Mouse (Mus musculus) lung, embryonic 14.5 days (tissue): Measurements from ENCODE around the gene Tmem135. TPM values are rescaled to one million over a fixed set of nuclear protein-coding genes. Genes with fewer than 3 reads are reported as not detected.
"Not testable (repeated sequence)": the region's sequence is repeated elsewhere in the genome, so short reads cannot be mapped to it uniquely, and the experiment has no call there.

Experiments
- ATAC-seq: fragments of 200-750 bp; cut with Nextera tagmentation; 2 replicates; pipeline ENCODE4 v1.8.0; 2017; ENCODE audit warnings: mild to moderate bottlenecking, moderate TSS enrichment, moderate library complexity; ENCODE audit not compliant: insufficient read depth
- DNase-seq: peaks from one replicate; pipeline ENCODE4 v3.0.0-alpha.2; 2015
- H3K27ac ChIP-seq: fragments of 300-500 bp; sonication (generic); 2 replicates; pipeline ENCODE4 v1.5.1; 2014; ENCODE audit warnings: low read depth, mild to moderate bottlenecking, moderate library complexity
- H3K27me3 ChIP-seq: fragments of 300-500 bp; sonication (generic); 2 replicates; pipeline ENCODE4 v1.6.1; 2014; ENCODE audit warnings: low read length, control low read depth; ENCODE audit not compliant: insufficient read depth
- H3K36me3 ChIP-seq: fragments of 300-500 bp; sonication (generic); 2 replicates; pipeline ENCODE4 v1.6.1; 2014; ENCODE audit warnings: control low read depth; ENCODE audit not compliant: insufficient read depth
- H3K4me1 ChIP-seq: fragments of 300-500 bp; sonication (generic); 2 replicates; pipeline ENCODE4 v1.6.1; 2014; ENCODE audit warnings: antibody characterized with exemption, control low read depth; ENCODE audit not compliant: insufficient read depth
- H3K4me2 ChIP-seq: fragments of 300-500 bp; sonication (generic); 2 replicates; pipeline ENCODE4 v1.6.1; 2014; ENCODE audit warnings: mild to moderate bottlenecking
- H3K4me3 ChIP-seq: fragments of 300-500 bp; sonication (generic); 2 replicates; pipeline ENCODE4 v1.5.1; 2014; ENCODE audit warnings: low read depth, low read length
- H3K9ac ChIP-seq: fragments of 300-500 bp; sonication (generic); 2 replicates; pipeline ENCODE4 v1.6.1; 2014
- H3K9me3 ChIP-seq: fragments of 300-500 bp; sonication (generic); 2 replicates; pipeline ENCODE4 v1.6.1; 2016; ENCODE audit warnings: low read depth, low read length, control low read depth
- CTCF ChIP-seq: IDR thresholded peaks from 2 replicates; pipeline ENCODE4 v1.5.1; 2016; ENCODE audit warnings: antibody characterized with exemption, low read depth
- WGBS: fragments of 180-500 bp; shearing (Covaris S2); extraction: QIAGEN DNeasy Blood & Tissue Kit; methylation state at CpG from one replicate; pipeline ENCODE4 v1.1.7; 2014; 5-methylcytosine and 5-hydroxymethylcytosine counted together
- polyA plus RNA-seq: library from polyadenylated mRNA; unstranded; fragments of >200 nt; fragmentation: Nextera tagmentation; extraction: Ambion mirVana; gene quantifications from 2 replicates; pipeline ENCODE4 v1.2.1, GENCODE M21; 2014

The Tmem135 gene
- polyA plus RNA-seq, 1 experiment from 2014 or later: 22.9 TPM

DNA sequence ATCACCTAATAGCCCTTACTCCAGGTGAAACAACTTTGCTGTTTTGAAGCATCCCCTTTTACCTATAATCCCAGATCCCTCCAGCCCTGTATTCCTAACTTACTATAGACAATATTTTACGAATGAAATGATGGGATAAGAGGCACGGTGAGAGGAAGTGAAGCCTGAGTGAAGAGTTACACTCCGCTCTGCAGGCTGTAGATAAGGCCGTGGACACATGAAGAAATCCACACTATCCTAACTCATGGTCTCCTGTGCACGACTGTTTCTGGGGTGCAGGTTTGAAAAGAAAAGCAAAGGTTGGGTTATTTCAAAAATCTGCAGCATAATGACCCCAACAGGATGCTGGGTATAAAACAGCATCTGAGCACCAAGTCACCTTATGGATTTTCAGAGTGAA lies 77.8 kb downstream of the Tmem135 start:
- no peak overlapping the region for H3K27ac ChIP-seq
- no peak overlapping the region for H3K9ac ChIP-seq
- no peak overlapping the region for H3K4me3 ChIP-seq
- H3K4me1 ChIP-seq: no peaks in the 10 kb centered on the region
- H3K36me3 ChIP-seq: no peaks in the 10 kb centered on the region
- 56% methylated on average over 5 of the region's 5 CpGs for WGBS
- H3K9me3 ChIP-seq: no peaks in the 10 kb centered on the region
- ATAC-seq (no peak), DNase-seq (no peak)
- no peak for TF ChIP-seq CTCF
- no peak overlapping the region for H3K4me2 ChIP-seq
- no peaks in the 10 kb centered on the region for H3K27me3 ChIP-seq

DNA sequence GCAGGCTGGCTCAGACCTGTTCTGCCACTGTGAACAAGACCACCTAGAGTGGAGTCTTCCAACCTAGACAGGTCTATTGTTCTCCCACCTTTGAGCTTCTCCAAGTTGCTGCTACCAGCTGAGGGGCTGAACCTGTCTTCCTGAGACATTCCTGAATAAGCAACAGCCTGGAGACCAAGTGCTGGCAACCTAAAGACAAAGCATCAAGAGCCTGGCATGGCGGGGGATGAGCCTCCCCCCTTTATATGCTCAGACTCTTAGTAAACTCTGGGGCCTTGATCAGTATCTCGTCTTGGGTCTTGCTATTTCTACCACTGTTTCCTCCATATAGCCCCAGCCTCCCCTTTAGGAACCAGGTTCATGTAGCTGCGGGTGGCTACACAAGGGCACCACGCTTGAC lies 81.3 kb downstream of the Tmem135 start:
- H3K9me3 ChIP-seq, H3K4me2 ChIP-seq, H3K4me3 ChIP-seq, DNase-seq, H3K27me3 ChIP-seq, H3K36me3 ChIP-seq, H3K4me1 ChIP-seq, H3K9ac ChIP-seq, H3K27ac ChIP-seq, ATAC-seq: not testable (repeated sequence)
- WGBS: 89% methylated on average over 4 of the region's 4 CpGs

DNA sequence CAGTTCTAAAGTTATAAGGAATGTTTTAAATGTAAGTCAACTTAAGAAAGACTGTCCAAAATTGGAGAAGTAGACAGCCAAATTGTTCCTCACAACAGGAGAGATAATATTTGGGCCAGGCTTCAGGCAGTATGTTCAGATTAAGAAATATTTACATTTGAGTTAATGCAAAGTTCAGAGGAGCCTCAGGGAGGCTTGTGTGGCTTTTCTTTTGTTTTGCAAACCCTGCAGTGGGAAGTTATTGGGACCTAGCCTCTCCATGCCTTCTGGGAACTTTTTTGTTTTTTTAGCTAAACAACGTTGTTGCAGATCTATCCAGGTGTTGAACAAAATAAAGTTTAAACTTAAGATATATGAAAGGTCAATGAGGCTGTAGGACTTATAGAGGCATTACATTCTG lies 84.7 kb downstream of the Tmem135 start:
- Histone ChIP-seq H3K4me1 (no peaks in the 10 kb centered on the region), H3K9me3 (no peaks in the 10 kb centered on the region), H3K4me3 (no peak overlapping the region), H3K4me2 (no peak overlapping the region), H3K27me3 (no peaks in the 10 kb centered on the region), H3K36me3 (no peaks in the 10 kb centered on the region), H3K9ac (no peak overlapping the region), H3K27ac (no peak overlapping the region)
- WGBS: 55% methylated on average over 1 of the region's 1 CpGs
- ATAC-seq (no peak), DNase-seq (no peak)
- no peak for TF ChIP-seq CTCF

DNA sequence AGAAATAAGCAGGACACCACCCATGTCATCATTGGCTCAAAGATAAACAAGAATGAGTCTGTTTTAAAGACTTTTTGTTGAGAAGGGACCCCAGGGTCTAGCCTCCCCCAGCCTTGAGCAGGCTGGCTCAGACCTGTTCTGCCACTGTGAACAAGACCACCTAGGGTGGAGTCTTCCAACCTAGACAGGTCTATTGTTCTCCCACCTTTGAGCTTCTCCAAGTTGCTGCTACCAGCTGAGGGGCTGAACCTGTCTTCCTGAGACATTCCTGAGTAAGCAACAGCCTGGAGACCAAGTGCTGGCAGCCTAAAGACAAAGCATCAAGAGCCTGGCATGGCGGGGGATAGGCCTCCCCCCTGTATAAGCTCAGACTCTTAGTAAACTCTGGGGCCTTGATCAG lies 86.9 kb downstream of the Tmem135 start:
- not testable (repeated sequence) for H3K27me3 ChIP-seq, H3K9me3 ChIP-seq, H3K9ac ChIP-seq, H3K36me3 ChIP-seq, H3K4me1 ChIP-seq, H3K4me3 ChIP-seq, ATAC-seq, H3K4me2 ChIP-seq, H3K27ac ChIP-seq, DNase-seq
- WGBS: 87% methylated on average over 1 of the region's 1 CpGs

DNA sequence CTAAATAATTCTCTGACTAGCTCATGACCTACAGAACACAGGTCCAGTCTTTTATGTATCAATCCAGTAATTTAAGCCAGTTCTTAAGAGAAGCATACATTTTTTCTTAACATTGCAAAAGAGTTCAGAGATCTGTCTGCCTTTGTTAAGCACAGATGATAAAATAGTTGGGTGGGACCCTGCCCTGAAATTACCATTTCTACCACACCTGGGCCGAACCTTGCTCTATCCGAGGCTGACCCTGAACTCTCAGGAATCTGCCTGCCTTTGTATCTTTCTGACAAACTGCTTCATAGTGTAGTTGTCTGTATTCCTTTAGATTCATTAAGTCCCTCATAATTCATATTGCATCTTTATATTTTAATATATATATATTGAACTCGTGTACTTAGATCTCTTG lies 87.9 kb downstream of the Tmem135 start:
- no peaks in the 10 kb centered on the region for H3K27me3 ChIP-seq
- DNase-seq (no peak), ATAC-seq (no peak)
- no peak for TF ChIP-seq CTCF
- H3K4me3 ChIP-seq: no peak overlapping the region
- no peak overlapping the region for H3K27ac ChIP-seq
- no peak overlapping the region for H3K9ac ChIP-seq
- H3K9me3 ChIP-seq: no peaks in the 10 kb centered on the region
- no peaks in the 10 kb centered on the region for H3K36me3 ChIP-seq
- no peak overlapping the region for H3K4me2 ChIP-seq
- no peaks in the 10 kb centered on the region for H3K4me1 ChIP-seq
- 77% methylated on average over 3 of the region's 3 CpGs for WGBS

DNA sequence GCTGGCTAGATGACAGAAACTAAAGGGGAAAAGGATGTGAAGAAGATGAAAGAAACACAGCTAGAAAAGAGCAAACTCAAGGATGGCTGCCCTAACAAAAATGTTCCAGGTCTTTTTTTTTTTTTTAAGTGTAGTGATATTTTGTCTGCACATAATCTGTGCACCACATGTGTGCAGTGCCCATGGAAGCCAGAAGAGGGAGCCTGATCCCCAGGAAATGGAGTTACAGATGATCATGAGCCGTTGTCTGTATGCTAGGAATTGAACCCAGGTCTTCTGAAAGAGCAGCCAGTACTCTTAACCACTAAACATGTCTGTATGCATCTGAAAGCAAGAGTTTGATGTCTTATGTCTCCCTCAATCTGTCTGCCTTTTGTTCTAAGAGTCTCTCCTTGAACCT lies 92.5 kb downstream of the Tmem135 start:
- no peak overlapping the region for H3K4me2 ChIP-seq
- no peaks in the 10 kb centered on the region for H3K27me3 ChIP-seq
- no peak overlapping the region for H3K9ac ChIP-seq
- no peaks in the 10 kb centered on the region for H3K9me3 ChIP-seq
- ATAC-seq: no peak
- DNase-seq: no peak
- no peak overlapping the region for H3K4me3 ChIP-seq
- H3K27ac ChIP-seq: no peak overlapping the region
- H3K4me1 ChIP-seq: no peaks in the 10 kb centered on the region
- WGBS: 91% methylated on average over 1 of the region's 1 CpGs
- TF ChIP-seq CTCF: peak; percentile 29; the same call in 1 of the 2 replicates
- H3K36me3 ChIP-seq: no peaks in the 10 kb centered on the region

DNA sequence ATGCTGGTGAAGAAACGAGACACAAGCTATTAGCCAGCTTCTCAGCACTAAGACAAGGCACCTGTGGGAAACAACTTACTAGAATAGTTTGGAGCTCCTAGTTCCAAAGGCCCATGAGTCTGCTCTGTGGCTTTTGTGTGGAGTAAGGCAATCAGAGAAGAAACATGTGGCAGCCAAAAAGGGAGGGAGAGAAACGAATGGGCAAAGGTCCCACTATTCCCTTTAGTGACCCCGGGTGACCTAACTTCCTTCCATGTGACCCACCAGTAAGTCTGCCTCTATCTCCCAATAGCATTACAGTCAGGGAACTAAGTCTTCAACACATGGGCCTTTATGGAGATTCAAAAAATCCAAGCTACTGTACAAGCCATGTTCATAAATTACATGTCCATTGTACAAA lies 95.1 kb downstream of the Tmem135 start:
- Histone ChIP-seq H3K4me2 (no peak overlapping the region), H3K9ac (no peak overlapping the region), H3K4me1 (no peaks in the 10 kb centered on the region; the same call in 1 of the 2 replicates), H3K4me3 (no peak overlapping the region), H3K27ac (no peak overlapping the region), H3K36me3 (0 out of 2 replicates have a peak, but pooled peaks cover 2% of the 10 kb centered on the region), H3K27me3 (no peaks in the 10 kb centered on the region), H3K9me3 (no peaks in the 10 kb centered on the region)
- no peak for TF ChIP-seq CTCF
- DNase-seq: no peak
- WGBS: 63% methylated on average over 3 of the region's 3 CpGs
- ATAC-seq: no peak

DNA sequence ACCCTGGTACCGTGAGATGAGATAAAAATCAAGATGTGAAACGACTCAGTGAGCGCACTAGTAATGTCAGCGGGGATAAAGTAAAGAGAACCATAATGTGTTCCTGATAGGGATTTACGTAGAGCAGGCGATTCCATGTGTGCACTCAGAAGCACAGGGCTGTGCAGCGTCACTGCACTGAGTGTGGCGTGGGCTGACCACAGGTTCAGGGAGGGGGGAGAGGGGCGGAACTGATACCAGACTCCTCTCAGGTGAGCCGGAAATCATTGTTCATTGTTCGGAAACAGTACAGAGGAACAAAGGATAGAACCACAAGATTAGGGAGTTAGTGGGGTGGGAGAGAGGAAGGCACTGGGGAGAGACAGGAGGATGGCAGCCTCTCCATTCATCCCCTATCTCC lies 95.8 kb downstream of the Tmem135 start:
- no peak overlapping the region for H3K9ac ChIP-seq
- no peak overlapping the region for H3K27ac ChIP-seq
- H3K4me3 ChIP-seq: no peak overlapping the region
- no peaks in the 10 kb centered on the region for H3K9me3 ChIP-seq
- H3K4me1 ChIP-seq: no peaks in the 10 kb centered on the region; the same call in 1 of the 2 replicates
- DNase-seq (no peak), ATAC-seq (no peak)
- WGBS: 79% methylated on average over 11 of the region's 11 CpGs
- TF ChIP-seq CTCF: no peak
- H3K27me3 ChIP-seq: no peaks in the 10 kb centered on the region
- peaks cover 7% of the 10 kb centered on the region for H3K36me3 ChIP-seq
- H3K4me2 ChIP-seq: no peak overlapping the region
